Mouse (Mus musculus): Measurements from ENCODE around the gene Lhb. TPM values are rescaled to one million over a fixed set of nuclear protein-coding genes. Genes with fewer than 3 reads are reported as not detected.

Lhb gene
- polyA plus RNA-seq, 1 experiment from 2014 or later, result not detected

- ATAC-seq (ENCODE audit: insufficient number of reproducible peaks, low FRiP score, low TSS enrichment, low read depth), result no peak
- Histone ChIP-seq H3K4me2 (peak within 1 kb of the TSS; percentile 74), H3K9me3 (no peaks in the 10 kb centered on the region), H3K36me3 (no peaks in the 10 kb centered on the region), H3K4me1 (peaks cover 17% of the 10 kb centered on the region), H3K27me3 (peaks cover 56% of the 10 kb centered on the region), H3K27ac (no peak within 1 kb of the TSS), H3K4me3 (peak within 1 kb of the TSS; percentile 44), H3K9ac (peak within 1 kb of the TSS; percentile 20; the same call in 1 of the 2 replicates)
- 11% methylated on average over 28 of the region's 28 CpGs for WGBS
Measured at GRCm38 (mm10) chr7:45405091-45406075, 15.2 kb upstream of the Lhb start, which contains the start of gene Kcna7. Kcna7 (plus strand) TSS chr7:45405653.

- Histone ChIP-seq H3K9ac (peak overlapping the region; percentile 20; the same call in 1 of the 2 replicates), H3K36me3 (no peaks in the 10 kb centered on the region), H3K4me1 (peaks cover 17% of the 10 kb centered on the region), H3K4me2 (peak overlapping the region; percentile 74), H3K9me3 (no peaks in the 10 kb centered on the region), H3K27ac (no peak overlapping the region), H3K27me3 (peaks cover 67% of the 10 kb centered on the region), H3K4me3 (peak overlapping the region; percentile 44)
- WGBS, result under 1% methylated on average over 114 of the region's 114 CpGs
- ATAC-seq (ENCODE audit: insufficient number of reproducible peaks, low FRiP score, low TSS enrichment, low read depth), result no peak
Measured at GRCm38 (mm10) chr7:45406157-45407156, 14.2 kb upstream of the Lhb start.

DNA sequence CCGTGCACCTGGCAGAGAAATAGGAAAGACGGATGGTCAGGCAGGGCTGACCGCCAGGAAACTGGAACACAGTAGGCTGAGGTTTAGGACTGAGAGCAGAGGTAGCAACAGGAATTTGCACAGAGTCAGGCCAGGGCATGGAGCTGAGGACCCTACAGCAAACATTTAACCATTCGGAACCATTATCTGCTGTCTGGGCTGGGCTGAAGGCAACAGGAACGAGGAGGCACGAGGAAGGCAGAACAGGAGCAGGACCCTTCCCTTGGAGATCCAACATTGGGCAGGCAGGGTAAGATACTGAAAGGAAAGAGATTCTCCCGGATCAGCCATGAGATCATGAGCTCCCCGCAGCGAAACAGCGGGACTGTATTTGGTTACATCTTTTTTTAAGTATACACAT lies 12.8 kb upstream of the Lhb start:
- Histone ChIP-seq H3K4me2 (no peak overlapping the region), H3K36me3 (no peaks in the 10 kb centered on the region), H3K27me3 (peaks cover 79% of the 10 kb centered on the region), H3K9me3 (no peaks in the 10 kb centered on the region), H3K4me1 (peaks cover 18% of the 10 kb centered on the region), H3K9ac (no peak overlapping the region), H3K27ac (no peak overlapping the region), H3K4me3 (no peak overlapping the region)
- no peak for ATAC-seq (ENCODE audit: insufficient number of reproducible peaks, low FRiP score, low TSS enrichment, low read depth)
- 82% methylated on average over 10 of the region's 10 CpGs for WGBS

DNA sequence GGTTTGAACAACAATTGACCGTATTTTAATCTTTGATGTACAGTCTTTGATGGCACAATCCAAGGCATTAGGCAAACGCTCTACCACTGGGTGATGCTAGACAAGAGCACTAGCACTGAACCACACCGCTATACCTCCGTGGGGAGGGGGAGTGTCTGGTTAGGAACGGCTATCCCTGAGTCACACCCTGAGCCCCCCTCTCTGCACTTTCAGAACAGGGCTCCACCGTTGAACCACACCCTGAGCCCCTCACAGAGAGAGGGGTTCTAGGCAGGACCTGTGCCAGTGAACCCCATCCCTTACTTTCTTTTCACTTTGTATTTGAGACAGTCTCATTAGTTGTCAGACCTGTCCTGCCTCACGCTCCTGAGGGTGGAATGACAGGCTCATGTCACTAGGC lies 12.3 kb upstream of the Lhb start:
- no peaks in the 10 kb centered on the region for H3K36me3 ChIP-seq
- no peak for ATAC-seq (ENCODE audit: insufficient number of reproducible peaks, low FRiP score, low TSS enrichment, low read depth)
- no peak overlapping the region for H3K4me3 ChIP-seq
- no peak overlapping the region for H3K9ac ChIP-seq
- peaks cover 23% of the 10 kb centered on the region for H3K4me1 ChIP-seq
- H3K27me3 ChIP-seq, result peaks cover 83% of the 10 kb centered on the region
- H3K27ac ChIP-seq, result no peak overlapping the region
- no peaks in the 10 kb centered on the region for H3K9me3 ChIP-seq
- WGBS, result 57% methylated on average over 7 of the region's 7 CpGs
- H3K4me2 ChIP-seq, result no peak overlapping the region

GRCm38 (mm10) chr7:45408949-45409348 lies 11.7 kb upstream of the Lhb start:
- Histone ChIP-seq H3K4me2 (no peak overlapping the region), H3K36me3 (no peaks in the 10 kb centered on the region), H3K27me3 (peaks cover 89% of the 10 kb centered on the region), H3K27ac (no peak overlapping the region), H3K9ac (no peak overlapping the region), H3K9me3 (no peaks in the 10 kb centered on the region), H3K4me1 (peaks cover 29% of the 10 kb centered on the region), H3K4me3 (no peak overlapping the region)
- 88% methylated on average over 17 of the region's 17 CpGs for WGBS
- no peak for ATAC-seq (ENCODE audit: insufficient number of reproducible peaks, low FRiP score, low TSS enrichment, low read depth)

- no peak overlapping the region for H3K9ac ChIP-seq
- ATAC-seq (ENCODE audit: insufficient number of reproducible peaks, low FRiP score, low TSS enrichment, low read depth), result no peak
- H3K27ac ChIP-seq, result no peak overlapping the region
- peaks cover 96% of the 10 kb centered on the region for H3K27me3 ChIP-seq
- H3K36me3 ChIP-seq, result no peaks in the 10 kb centered on the region
- H3K4me1 ChIP-seq, result peaks cover 34% of the 10 kb centered on the region
- 84% methylated on average over 8 of the region's 8 CpGs for WGBS
- H3K9me3 ChIP-seq, result no peaks in the 10 kb centered on the region
- H3K4me2 ChIP-seq, result no peak overlapping the region
- no peak overlapping the region for H3K4me3 ChIP-seq
Measured at GRCm38 (mm10) chr7:45409497-45410163, 11.0 kb upstream of the Lhb start.

GRCm38 (mm10) chr7:45412421-45412820 lies 8.2 kb upstream of the Lhb start:
- 82% methylated on average over 2 of the region's 2 CpGs for WGBS

GRCm38 (mm10) chr7:45413113-45413863 lies 7.3 kb upstream of the Lhb start, which contains the start of gene Ntf5:
Ntf5 (plus strand) TSS chr7:45413695.
- ATAC-seq (ENCODE audit: insufficient number of reproducible peaks, low FRiP score, low TSS enrichment, low read depth), result no peak
- H3K36me3 ChIP-seq, result no peaks in the 10 kb centered on the region
- H3K4me1 ChIP-seq, result peaks cover 35% of the 10 kb centered on the region
- no peaks in the 10 kb centered on the region for H3K9me3 ChIP-seq
- H3K4me3 ChIP-seq, result peak within 1 kb of the TSS; percentile 61
- peaks cover 95% of the 10 kb centered on the region for H3K27me3 ChIP-seq
- WGBS, result 3% methylated on average over 38 of the region's 45 CpGs
- peak within 1 kb of the TSS; percentile 52 for H3K9ac ChIP-seq
- peak within 1 kb of the TSS; percentile 95 for H3K4me2 ChIP-seq
- H3K27ac ChIP-seq, result peak within 1 kb of the TSS; percentile 72

More at GRCm38 (mm10) chr7:45412421-45412820, 8.2 kb upstream of the Lhb start:
- no peaks in the 10 kb centered on the region for H3K36me3 ChIP-seq
- no peak for ATAC-seq (ENCODE audit: insufficient number of reproducible peaks, low FRiP score, low TSS enrichment, low read depth)
- H3K4me3 ChIP-seq, result no peak overlapping the region
- H3K4me1 ChIP-seq, result peaks cover 26% of the 10 kb centered on the region
- no peak overlapping the region for H3K9ac ChIP-seq
- peaks cover 95% of the 10 kb centered on the region for H3K27me3 ChIP-seq
- H3K4me2 ChIP-seq, result no peak overlapping the region
- H3K27ac ChIP-seq, result no peak overlapping the region
- H3K9me3 ChIP-seq, result no peaks in the 10 kb centered on the region

- WGBS, result 2% methylated on average over 24 of the region's 27 CpGs
- peak overlapping the region; percentile 61 for H3K4me3 ChIP-seq
- H3K9me3 ChIP-seq, result no peaks in the 10 kb centered on the region
- H3K36me3 ChIP-seq, result no peaks in the 10 kb centered on the region
- H3K4me1 ChIP-seq, result peaks cover 43% of the 10 kb centered on the region
- peak overlapping the region; percentile 72 for H3K27ac ChIP-seq
- H3K4me2 ChIP-seq, result peak overlapping the region; percentile 95
- peak; percentile 37; the same call in 1 of the 2 replicates for ATAC-seq (ENCODE audit: insufficient number of reproducible peaks, low FRiP score, low TSS enrichment, low read depth)
- peaks cover 95% of the 10 kb centered on the region for H3K27me3 ChIP-seq
- peak overlapping the region; percentile 52 for H3K9ac ChIP-seq
Measured at GRCm38 (mm10) chr7:45413864-45414739, 6.5 kb upstream of the Lhb start.

- no peak overlapping the region for H3K9ac ChIP-seq
- H3K9me3 ChIP-seq, result no peaks in the 10 kb centered on the region
- H3K27ac ChIP-seq, result no peak overlapping the region
- WGBS, result 34% methylated on average over 12 of the region's 12 CpGs
- H3K36me3 ChIP-seq, result no peaks in the 10 kb centered on the region
- ATAC-seq (ENCODE audit: insufficient number of reproducible peaks, low FRiP score, low TSS enrichment, low read depth), result no peak
- no peak overlapping the region for H3K4me2 ChIP-seq
- peaks cover 46% of the 10 kb centered on the region for H3K4me1 ChIP-seq
- H3K27me3 ChIP-seq, result peaks cover 94% of the 10 kb centered on the region
- H3K4me3 ChIP-seq, result 0 out of 2 replicates have a peak overlapping the region, but pooled peaks have one; percentile 61
Measured at GRCm38 (mm10) chr7:45414740-45415224, 5.8 kb upstream of the Lhb start.
